Mouse (Mus musculus) gastrocnemius, postnatal 14 days (tissue): ENCODE data around the gene Hist2h2ab. TPM values are rescaled to one million over a fixed set of nuclear protein-coding genes. Genes with fewer than 3 reads are reported as not detected.
"Not testable (repeated sequence)": the region's sequence is repeated elsewhere in the genome, so short reads cannot be mapped to it uniquely, and the experiment has no call there.

ENCODE experiments used
- DNase-seq: peaks from one replicate; pipeline ENCODE4 v3.0.0; 2021; ENCODE audit warnings: mixed read lengths
- intact Hi-C: fragments of 180-260 bp; cut with DNase I; formaldehyde crosslinking; loops from one replicate; pipeline ENCODE4 v1.15.1; 2025; ENCODE audit warnings: low total_unique reads
- total RNA-seq, 2 experiments: library from RNA; stranded (reverse); gene quantifications; 2 replicates each; pipeline ENCODE4 v1.2.3; 2021

The Hist2h2ab gene
- total RNA-seq, 2 experiments from 2014 or later = 3.4 to 7.1 TPM

GRCm38 (mm10) chr3:96196437-96197128, 23.1 kb upstream of the Hist2h2ab start:
- intact Hi-C loops = no loop called here
- DNase-seq = no peak

- peak; percentile 87 for DNase-seq
- intact Hi-C loops = no loop called here
Observed at GRCm38 (mm10) chr3:96197129-96197749, 22.4 kb upstream of the Hist2h2ab start.

DNA sequence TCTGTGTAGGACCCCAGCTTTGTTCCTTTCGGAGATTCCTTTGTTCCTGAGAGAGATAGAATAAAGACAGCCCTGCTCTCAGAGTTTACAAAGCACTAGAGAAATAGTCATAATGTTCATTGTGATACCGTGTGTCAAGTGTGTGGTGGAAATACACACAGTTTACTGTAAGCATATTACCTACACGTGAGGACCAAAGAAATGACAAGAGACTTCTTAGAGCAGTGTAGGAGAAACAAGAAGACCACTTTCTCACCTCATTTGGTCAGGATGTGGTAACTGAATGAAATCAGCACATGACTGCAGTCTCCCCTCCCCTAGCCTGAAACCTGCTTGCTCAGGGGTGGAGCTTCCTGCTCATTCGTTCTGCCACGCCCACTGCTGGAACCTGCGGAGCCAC, 21.5 kb upstream of the Hist2h2ab start:
- intact Hi-C loops = no loop called here
- no peak for DNase-seq

GRCm38 (mm10) chr3:96198601-96199251, 20.9 kb upstream of the Hist2h2ab start:
- DNase-seq, intact Hi-C loops: not testable (repeated sequence)

DNA sequence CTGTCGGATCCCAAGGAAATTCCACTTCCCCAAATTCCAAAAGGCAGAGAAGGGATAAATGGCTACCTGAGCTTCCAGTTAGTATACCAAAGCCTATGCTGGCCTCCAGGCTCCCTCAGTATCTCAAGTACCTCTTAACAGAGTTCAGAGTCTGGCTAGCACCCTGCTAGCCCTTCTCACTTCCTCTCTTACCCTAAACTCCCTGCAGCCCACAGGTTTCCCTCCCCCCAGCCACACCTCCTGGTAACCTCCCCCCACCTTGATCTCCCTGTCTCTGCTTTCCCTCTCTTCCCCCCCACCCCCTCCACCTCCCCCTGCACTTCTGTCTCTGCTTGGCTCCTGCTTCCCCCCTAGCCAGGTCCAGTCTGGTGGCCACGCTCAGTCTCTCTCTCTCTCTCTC, 19.9 kb upstream of the Hist2h2ab start:
- intact Hi-C loops = no loop called here
- DNase-seq = no peak

DNA sequence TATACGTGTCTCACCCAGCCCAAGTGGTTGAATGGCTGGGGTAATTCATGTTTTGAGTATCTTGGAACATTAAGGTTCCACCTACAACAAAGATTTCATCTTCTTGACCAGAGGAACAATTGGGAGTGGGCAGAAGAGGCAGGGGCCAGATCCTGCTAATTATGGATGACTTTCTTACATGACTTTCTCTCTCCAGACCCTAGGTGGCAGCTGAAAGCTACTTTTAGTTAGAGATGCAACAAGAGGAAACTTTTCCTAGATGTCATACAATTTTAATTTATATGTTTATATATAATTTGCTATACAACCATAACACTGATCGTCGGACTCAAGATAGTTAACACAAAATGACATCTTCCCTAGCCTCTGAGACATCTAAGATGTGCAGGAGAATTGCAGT, 11.8 kb upstream of the Hist2h2ab start:
- intact Hi-C loops = no loop called here
- DNase-seq = no peak

DNA sequence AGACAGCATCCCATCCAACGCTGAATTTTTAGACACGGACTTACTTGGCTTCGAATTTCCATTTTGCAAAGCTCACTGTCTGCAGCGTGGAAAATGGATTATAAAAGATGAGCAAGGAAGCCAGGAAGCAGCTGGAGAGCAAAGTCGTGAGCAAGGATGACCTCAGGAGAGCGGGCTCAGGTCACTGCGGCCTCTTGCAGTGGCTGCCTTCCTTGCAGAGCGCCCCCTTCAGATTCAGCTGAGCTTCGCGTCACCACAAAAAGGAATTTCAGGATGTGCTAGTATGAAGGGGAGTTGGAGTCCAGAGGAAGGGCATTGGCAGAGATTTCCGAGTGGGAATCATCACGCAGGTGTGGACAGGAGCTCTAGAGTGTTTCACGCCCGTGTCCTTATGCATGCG, 10.4 kb upstream of the Hist2h2ab start:
- DNase-seq = no peak
- intact Hi-C loops = no loop called here

GRCm38 (mm10) chr3:96219191-96219641, 449 bp upstream of the Hist2h2ab start:
- intact Hi-C loops = no loop called here
- no peak for DNase-seq

- DNase-seq, intact Hi-C loops: not testable (repeated sequence)
Observed at GRCm38 (mm10) chr3:96220131-96220764, 583 bp downstream of the Hist2h2ab start.

GRCm38 (mm10) chr3:96220765-96221639, 1.3 kb downstream of the Hist2h2ab start, which contains the start of the genes Hist2h2ac and Hist2h2be:
Gene Hist2h2ac (minus strand): TSS chr3:96220880.
Gene Hist2h2be (plus strand): TSS chr3:96221119.
- peak; percentile 70 for DNase-seq
- intact Hi-C loops = no loop called here

- DNase-seq = no peak
- intact Hi-C loops = no loop called here
Observed at GRCm38 (mm10) chr3:96221640-96222038, 2.0 kb downstream of the Hist2h2ab start.

DNA sequence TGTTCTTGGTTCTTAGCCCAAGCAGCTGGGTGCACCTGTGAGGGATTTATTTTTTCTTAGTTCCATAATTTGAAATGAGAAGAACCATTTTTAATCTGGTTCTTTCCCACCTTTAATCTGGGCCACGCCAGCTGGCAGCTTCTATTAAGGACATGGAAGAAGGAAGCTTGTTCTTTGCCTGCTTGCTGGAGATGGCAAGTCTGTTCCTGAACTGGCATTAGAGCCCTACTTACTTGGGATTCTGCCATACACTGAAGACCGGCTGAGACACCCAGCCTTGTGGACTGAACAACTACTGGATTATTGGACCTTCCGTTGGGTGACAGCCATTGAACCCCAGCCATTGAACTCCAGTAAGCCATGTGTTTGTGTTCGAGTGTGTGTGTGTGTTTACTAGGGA, 3.1 kb downstream of the Hist2h2ab start:
- intact Hi-C loops = no loop called here
- no peak for DNase-seq

DNA sequence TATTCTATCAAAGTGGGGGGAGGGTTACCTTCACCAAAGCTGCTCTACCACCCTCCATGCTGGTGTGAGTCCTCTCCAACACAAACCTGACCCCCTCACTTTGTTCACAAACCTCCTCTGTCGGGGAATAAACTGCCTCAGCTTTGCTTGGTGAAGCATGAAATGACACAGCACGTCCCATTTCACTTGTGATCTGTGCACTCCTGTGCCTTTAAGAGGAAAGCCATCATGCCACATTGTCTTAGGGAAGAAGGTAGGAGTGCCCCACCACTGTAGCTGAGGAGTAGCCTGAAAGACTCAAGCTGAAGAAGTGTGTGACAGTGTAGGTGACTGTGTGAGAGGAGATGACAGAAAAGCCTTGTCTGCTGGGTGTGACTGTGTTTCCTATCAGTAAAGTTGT, 5.8 kb downstream of the Hist2h2ab start:
- intact Hi-C loops = no loop called here

GRCm38 (mm10) chr3:96226695-96227648, 7.3 kb downstream of the Hist2h2ab start:
- intact Hi-C loops = no loop called here
- no peak for DNase-seq

More for the DNA sequence above, 5.8 kb downstream of the Hist2h2ab start:
- DNase-seq = no peak

DNA sequence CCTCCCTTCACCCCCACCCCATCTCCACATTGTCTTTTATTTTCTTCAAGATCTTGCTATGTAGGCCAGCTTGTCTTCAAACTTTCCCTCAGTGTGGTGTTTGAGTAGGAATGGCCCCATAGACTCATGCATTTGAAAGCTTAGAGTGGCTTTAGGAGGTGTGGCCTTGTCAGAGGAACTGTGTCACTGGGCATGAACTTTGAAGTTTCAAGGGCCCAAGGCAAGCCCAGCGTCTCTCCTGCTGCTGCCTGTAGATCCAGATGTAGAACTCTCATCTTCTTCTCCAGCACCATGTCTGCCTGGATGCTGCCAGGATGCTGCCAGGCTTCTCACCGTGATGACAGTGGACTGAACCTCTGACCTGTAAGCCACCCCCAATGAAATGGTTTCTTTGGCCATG, 9.2 kb downstream of the Hist2h2ab start:
- DNase-seq = no peak
- intact Hi-C loops = no loop called here

- no peak for DNase-seq
- intact Hi-C loops = loop anchor here (10.0 kb wide), 1 partner anchor 156 kb away; no protein-coding TSS in a partner anchor
Observed at GRCm38 (mm10) chr3:96230404-96230803, 10.7 kb downstream of the Hist2h2ab start.

- intact Hi-C loops = loop anchor here (10.0 kb wide), 1 partner anchor 156 kb away; no protein-coding TSS in a partner anchor
- DNase-seq = no peak
Observed at GRCm38 (mm10) chr3:96230910-96231757, 11.5 kb downstream of the Hist2h2ab start.
